Mouse (Mus musculus) liver, embryonic 14.5 days (tissue): ENCODE measurements around the gene Fyn. TPM values are rescaled to one million over a fixed set of nuclear protein-coding genes. Genes with fewer than 3 reads are reported as not detected.

Experiments
- ATAC-seq: fragments of 200-750 bp; cut with Nextera tagmentation; 2 replicates; pipeline ENCODE4 v1.8.0; 2017; ENCODE audit warnings: moderate number of reproducible peaks, mild to moderate bottlenecking, moderate library complexity; ENCODE audit not compliant: insufficient read depth
- DNase-seq, 3 experiments: peaks; one replicate each; pipeline ENCODE4 v3.0.0-alpha.2; 2012 to 2013; ENCODE audit warnings: low read depth in 3 of 3, low spot score in 3 of 3
- H3K27ac ChIP-seq: fragments of 300-500 bp; sonication (generic); 2 replicates; pipeline ENCODE4 v1.5.1; 2014; ENCODE audit warnings: moderate library complexity, mild to moderate bottlenecking, control low read depth, inconsistent platforms
- H3K27me3 ChIP-seq: fragments of 300-500 bp; sonication (generic); 2 replicates; pipeline ENCODE4 v1.6.1; 2014; ENCODE audit warnings: mild to moderate bottlenecking, low read length, moderate library complexity; ENCODE audit not compliant: control insufficient read depth, insufficient read depth
- H3K36me3 ChIP-seq: fragments of 300-500 bp; sonication (generic); replicated peaks from 2 replicates; pipeline ENCODE4 v1.6.1; 2014; ENCODE audit warnings: low read depth; ENCODE audit not compliant: control insufficient read depth, insufficient read depth
- H3K4me1 ChIP-seq, 2 experiments: fragments of 200-500 bp in 1 of 2; fragments of 300-500 bp in 1 of 2; sonication (generic) in 1 of 2; replicated peaks; 2 replicates each; pipeline ENCODE4 v1.6.1; 2012 to 2014; ENCODE audit warnings: antibody characterized with exemption in 1 of 2, inconsistent platforms in 1 of 2, low read length in 1 of 2; ENCODE audit not compliant: control insufficient read depth in 2 of 2, insufficient read depth in 2 of 2
- H3K4me2 ChIP-seq: fragments of 300-500 bp; sonication (generic); 2 replicates; pipeline ENCODE4 v1.6.1; 2014; ENCODE audit warnings: low read depth, mild to moderate bottlenecking, control low read depth, moderate library complexity
- H3K4me3 ChIP-seq, 2 experiments: fragments of 200-500 bp in 1 of 2; fragments of 300-500 bp in 1 of 2; sonication (generic) in 1 of 2; 2 replicates each; pipeline ENCODE4 v1.5.1; 2012 to 2014; ENCODE audit warnings: low read depth in 2 of 2, low read length in 2 of 2, mild to moderate bottlenecking in 2 of 2, control low read depth in 1 of 2, inconsistent platforms in 1 of 2, moderate library complexity in 1 of 2; ENCODE audit not compliant: insufficient read depth in 1 of 2
- H3K9ac ChIP-seq: fragments of 300-500 bp; sonication (generic); replicated peaks from 2 replicates; pipeline ENCODE4 v1.6.1; 2014; ENCODE audit warnings: mild to moderate bottlenecking, control low read depth, moderate library complexity
- H3K9me3 ChIP-seq: fragments of 300-500 bp; sonication (generic); 2 replicates; pipeline ENCODE4 v1.6.1; 2016; ENCODE audit warnings: low read length, mixed read lengths; ENCODE audit not compliant: control insufficient read depth
- CTCF ChIP-seq: IDR thresholded peaks from 2 replicates; pipeline ENCODE4 v1.5.1; 2016; ENCODE audit warnings: antibody characterized with exemption, low read depth, control low read depth
- EP300 ChIP-seq: IDR thresholded peaks from 2 replicates; pipeline ENCODE4 v1.6.1; 2016; ENCODE audit warnings: antibody characterized with exemption, low read depth
- WGBS: fragments of 180-500 bp; shearing (Covaris S2); extraction: QIAGEN DNeasy Blood & Tissue Kit; methylation state at CpG from one replicate; pipeline ENCODE4 v1.1.7; 2014; ENCODE audit not compliant: insufficient replicate concordance; 5-methylcytosine and 5-hydroxymethylcytosine counted together
- polyA plus RNA-seq, 2 experiments: library from polyadenylated mRNA; depleted of rRNA in 1 of 2; stranded (reverse) in 1 of 2; unstranded in 1 of 2; fragments of >200 nt; fragmentation: Nextera tagmentation in 1 of 2; extraction: Ambion mirVana in 1 of 2; gene quantifications; 2 replicates each; pipeline versions ENCODE4 v1.2.1 to v1.2.3; 2012 to 2014

The Fyn gene
- polyA plus RNA-seq, 2 experiments: 8.2 to 9.8 TPM

GRCm38 (mm10) chr10:39457281-39457680, 88.6 kb downstream of the Fyn start:
- Histone ChIP-seq H3K27ac (no peak overlapping the region), H3K27me3 (no peaks in the 10 kb centered on the region), H3K4me1 (peaks cover 13 to 33% of the 10 kb centered on the region in 2 experiments), H3K9ac (no peak overlapping the region), H3K36me3 (no peaks in the 10 kb centered on the region), H3K4me3 (no peak overlapping the region), H3K4me2 (no peak overlapping the region), H3K9me3 (no peaks in the 10 kb centered on the region)
- WGBS: 88% methylated on average over 11 of the region's 11 CpGs
- ATAC-seq (no peak), DNase-seq (no peak)
- no peak for TF ChIP-seq CTCF
- TF ChIP-seq EP300: no peak

GRCm38 (mm10) chr10:39458766-39459699, 90.4 kb downstream of the Fyn start:
- no peak for DNase-seq

GRCm38 (mm10) chr10:39460621-39461020, 92.0 kb downstream of the Fyn start:
- H3K4me2 ChIP-seq: no peak overlapping the region
- no peaks in the 10 kb centered on the region for H3K9me3 ChIP-seq
- no peak overlapping the region for H3K9ac ChIP-seq
- DNase-seq: no peak
- ATAC-seq: no peak
- H3K27me3 ChIP-seq: no peaks in the 10 kb centered on the region
- H3K4me1 ChIP-seq: peaks cover 13 to 29% of the 10 kb centered on the region in 2 experiments
- WGBS: 76% methylated on average over 2 of the region's 2 CpGs
- no peak for TF ChIP-seq CTCF
- no peak for TF ChIP-seq EP300
- H3K36me3 ChIP-seq: no peaks in the 10 kb centered on the region
- no peak overlapping the region for H3K27ac ChIP-seq
- no peak overlapping the region for H3K4me3 ChIP-seq

More at GRCm38 (mm10) chr10:39458766-39459699, 90.4 kb downstream of the Fyn start:
- peak; percentile 70 for ATAC-seq
- Histone ChIP-seq H3K4me2 (peak overlapping the region; percentile 42), H3K4me3 (no peak overlapping the region), H3K27ac (no peak overlapping the region), H3K9ac (no peak overlapping the region), H3K27me3 (no peaks in the 10 kb centered on the region), H3K36me3 (no peaks in the 10 kb centered on the region), H3K9me3 (no peaks in the 10 kb centered on the region), H3K4me1 (peaks cover 13 to 33% of the 10 kb centered on the region in 2 experiments)
- no peak for TF ChIP-seq CTCF
- 30% methylated on average over 13 of the region's 13 CpGs for WGBS

GRCm38 (mm10) chr10:39461909-39462308, 93.3 kb downstream of the Fyn start:
- TF ChIP-seq CTCF: no peak
- no peak for TF ChIP-seq EP300
- Histone ChIP-seq H3K9me3 (no peaks in the 10 kb centered on the region), H3K36me3 (no peaks in the 10 kb centered on the region), H3K27ac (no peak overlapping the region), H3K27me3 (no peaks in the 10 kb centered on the region), H3K4me2 (no peak overlapping the region), H3K4me1 (peaks cover 13 to 21% of the 10 kb centered on the region in 2 experiments), H3K9ac (no peak overlapping the region), H3K4me3 (no peak overlapping the region)
- 72% methylated on average over 5 of the region's 5 CpGs for WGBS
- ATAC-seq (no peak), DNase-seq (no peak)

- no peak for TF ChIP-seq EP300
- 0 out of 2 replicates have a peak, but pooled peaks have one; percentile 21 for TF ChIP-seq CTCF
- Histone ChIP-seq H3K27ac (no peak overlapping the region), H3K4me3 (no peak overlapping the region), H3K9ac (no peak overlapping the region), H3K27me3 (no peaks in the 10 kb centered on the region), H3K36me3 (no peaks in the 10 kb centered on the region), H3K4me1 (peaks cover 13 to 21% of the 10 kb centered on the region in 2 experiments), H3K9me3 (no peaks in the 10 kb centered on the region), H3K4me2 (no peak overlapping the region)
- DNase-seq: no peak
- WGBS: 58% methylated on average over 8 of the region's 8 CpGs
- no peak for ATAC-seq
Observed at GRCm38 (mm10) chr10:39462711-39463110, 94.1 kb downstream of the Fyn start.
